Mouse (Mus musculus) kidney, embryonic 15.5 days (tissue): ENCODE results near the gene Sufu. TPM values are rescaled to one million over a fixed set of nuclear protein-coding genes. Genes with fewer than 3 reads are reported as not detected.

Experiments
- ATAC-seq: fragments of 200-750 bp; cut with Nextera tagmentation; replicated peaks from 2 replicates; pipeline ENCODE4 v1.8.0; 2017; ENCODE audit warnings: moderate TSS enrichment; ENCODE audit not compliant: low FRiP score
- H3K27ac ChIP-seq: fragments of 300-500 bp; sonication (generic); 2 replicates; pipeline ENCODE4 v1.5.1; 2015; ENCODE audit warnings: mild to moderate bottlenecking, inconsistent platforms
- H3K27me3 ChIP-seq: fragments of 300-500 bp; sonication (generic); 2 replicates; pipeline ENCODE4 v1.6.1; 2015; ENCODE audit warnings: inconsistent platforms
- H3K36me3 ChIP-seq: fragments of 300-500 bp; sonication (generic); 2 replicates; pipeline ENCODE4 v1.6.1; 2015; ENCODE audit warnings: inconsistent platforms
- H3K4me1 ChIP-seq: fragments of 300-500 bp; sonication (generic); 2 replicates; pipeline ENCODE4 v1.6.1; 2015; ENCODE audit warnings: inconsistent platforms
- H3K4me2 ChIP-seq: fragments of 300-500 bp; sonication (generic); 2 replicates; pipeline ENCODE4 v1.6.1; 2015; ENCODE audit warnings: moderate library complexity, mild to moderate bottlenecking, inconsistent platforms
- H3K4me3 ChIP-seq: fragments of 300-500 bp; sonication (generic); replicated peaks from 2 replicates; pipeline ENCODE4 v1.5.1; 2015; ENCODE audit warnings: mild to moderate bottlenecking, inconsistent platforms
- H3K9ac ChIP-seq: fragments of 300-500 bp; sonication (generic); 2 replicates; pipeline ENCODE4 v1.6.1; 2015; ENCODE audit warnings: mild to moderate bottlenecking, inconsistent platforms
- H3K9me3 ChIP-seq: fragments of 300-500 bp; sonication (generic); replicated peaks from 2 replicates; pipeline ENCODE4 v1.6.1; 2016; ENCODE audit warnings: inconsistent platforms
- WGBS: fragments of 180-500 bp; shearing (Covaris S2); methylation state at CpG from one replicate; pipeline ENCODE4 v1.1.7; 2015; ENCODE audit warnings: mixed read lengths; 5-methylcytosine and 5-hydroxymethylcytosine counted together
- polyA plus RNA-seq: library from polyadenylated mRNA; unstranded; fragments of >200 nt; fragmentation: Nextera tagmentation; extraction: Ambion mirVana; gene quantifications from 2 replicates; pipeline ENCODE4 v1.2.1, GENCODE M21; 2015

The Sufu gene
- polyA plus RNA-seq, 1 experiment from 2014 or later = 46.5 TPM

DNA sequence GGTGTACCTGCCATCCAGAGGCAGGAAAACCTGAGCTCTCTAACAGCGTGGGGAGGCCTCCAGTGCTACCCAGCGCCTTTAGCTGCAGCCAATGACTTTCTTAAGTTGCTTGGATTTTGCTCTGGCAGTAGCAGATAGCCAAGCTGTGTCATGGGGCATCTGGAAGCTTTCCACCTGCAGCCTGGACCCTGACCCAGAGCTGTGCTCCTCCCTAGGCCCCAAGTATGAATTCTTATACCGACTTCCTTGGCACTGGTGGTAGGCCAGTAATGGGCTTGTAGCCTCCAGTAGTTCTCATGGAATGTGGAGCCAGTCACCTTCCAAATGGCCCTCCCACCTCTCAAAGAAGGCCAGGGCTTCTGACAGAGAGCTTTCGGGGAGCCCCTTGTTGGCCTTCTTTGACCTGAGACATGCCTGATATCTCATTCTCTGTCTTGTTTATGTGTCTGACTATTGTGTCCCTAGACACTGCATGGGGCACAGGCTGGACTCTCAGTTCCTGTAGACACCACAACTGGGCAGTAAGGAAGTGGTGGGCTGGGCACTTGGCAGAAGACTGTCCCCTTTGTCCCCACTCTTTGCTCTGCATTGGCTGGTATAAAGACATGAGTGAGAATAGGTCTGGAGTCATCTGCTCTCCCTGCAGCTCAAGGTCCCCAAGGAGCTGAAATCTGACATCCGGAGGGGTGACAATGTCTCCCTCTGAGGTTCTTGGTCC is 59.5 kb downstream of the Sufu start:
- H3K27me3 ChIP-seq = no peaks in the 10 kb centered on the region
- ATAC-seq = no peak
- 84% methylated on average over 5 of the region's 5 CpGs for WGBS
- H3K36me3 ChIP-seq = peaks cover 55% of the 10 kb centered on the region
- H3K9me3 ChIP-seq = no peaks in the 10 kb centered on the region
- H3K4me1 ChIP-seq = peaks cover 83% of the 10 kb centered on the region
- H3K9ac ChIP-seq = no peak overlapping the region
- no peak overlapping the region for H3K4me2 ChIP-seq
- no peak overlapping the region for H3K4me3 ChIP-seq
- peak overlapping the region; percentile 89 for H3K27ac ChIP-seq

- Histone ChIP-seq H3K4me1 (peaks cover 76% of the 10 kb centered on the region), H3K9ac (no peak overlapping the region), H3K27me3 (no peaks in the 10 kb centered on the region), H3K4me3 (no peak overlapping the region), H3K27ac (peak overlapping the region; percentile 83), H3K4me2 (no peak overlapping the region), H3K36me3 (peaks cover 60% of the 10 kb centered on the region), H3K9me3 (no peaks in the 10 kb centered on the region)
- no peak for ATAC-seq
- WGBS = 66% methylated on average over 5 of the region's 5 CpGs
These were observed 61.1 kb downstream of the Sufu start for GRCm38 (mm10) chr19:46457798-46458197.

DNA sequence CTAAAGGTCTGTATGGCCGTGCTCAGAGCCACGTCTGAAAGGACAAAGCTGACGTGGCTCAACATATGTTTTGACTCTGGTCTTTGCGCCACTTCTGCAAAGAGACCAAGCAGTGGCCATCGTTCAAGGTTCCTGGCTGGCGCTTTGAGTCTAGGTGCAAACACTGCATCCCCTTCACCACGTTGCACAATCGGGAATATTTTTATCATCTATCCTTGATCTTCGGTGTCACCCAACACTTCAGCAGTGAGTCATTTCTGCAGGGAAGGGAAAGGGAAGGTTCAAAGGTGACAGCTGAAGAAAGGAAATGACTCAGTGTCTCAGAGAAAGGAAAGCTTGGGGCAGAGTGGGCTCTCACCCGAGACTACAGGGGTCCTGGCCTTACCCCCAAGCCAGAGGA is 62.6 kb downstream of the Sufu start:
- WGBS = 50% methylated on average over 10 of the region's 10 CpGs
- Histone ChIP-seq H3K27ac (peak overlapping the region; percentile 83), H3K4me2 (no peak overlapping the region), H3K27me3 (no peaks in the 10 kb centered on the region), H3K36me3 (peaks cover 60% of the 10 kb centered on the region), H3K4me1 (peaks cover 62% of the 10 kb centered on the region), H3K4me3 (no peak overlapping the region), H3K9ac (no peak overlapping the region), H3K9me3 (no peaks in the 10 kb centered on the region)
- no peak for ATAC-seq

GRCm38 (mm10) chr19:46459889-46460288 is 63.2 kb downstream of the Sufu start:
- WGBS = 68% methylated on average over 2 of the region's 2 CpGs
- peak overlapping the region; percentile 83 for H3K27ac ChIP-seq
- H3K36me3 ChIP-seq = peaks cover 60% of the 10 kb centered on the region
- ATAC-seq = no peak
- peaks cover 56% of the 10 kb centered on the region for H3K4me1 ChIP-seq
- H3K4me2 ChIP-seq = no peak overlapping the region
- no peak overlapping the region for H3K9ac ChIP-seq
- no peaks in the 10 kb centered on the region for H3K9me3 ChIP-seq
- no peak overlapping the region for H3K4me3 ChIP-seq
- no peaks in the 10 kb centered on the region for H3K27me3 ChIP-seq

DNA sequence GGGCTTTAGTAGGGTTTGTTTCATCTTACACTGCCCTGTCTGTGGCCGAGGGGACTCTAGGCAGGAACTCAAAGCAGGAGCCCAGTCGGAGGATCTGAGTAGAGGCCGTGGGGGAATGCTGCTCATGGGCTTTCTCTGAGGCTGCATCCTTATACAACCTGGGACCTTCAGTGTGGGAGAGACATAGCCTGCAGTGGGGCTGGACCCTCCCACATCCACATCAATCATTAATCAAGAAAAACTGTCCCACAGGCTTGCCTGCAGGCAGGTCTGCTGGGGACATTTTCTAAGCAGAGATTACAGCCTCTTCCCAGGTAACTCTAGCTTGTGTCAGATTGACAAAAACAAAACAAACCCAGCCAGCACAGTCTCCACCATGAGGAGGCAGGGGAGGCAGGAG is 65.9 kb downstream of the Sufu start:
- WGBS = 23% methylated on average over 3 of the region's 3 CpGs
- ATAC-seq = 0 out of 2 replicates have a peak, but pooled peaks have one; percentile 34

DNA sequence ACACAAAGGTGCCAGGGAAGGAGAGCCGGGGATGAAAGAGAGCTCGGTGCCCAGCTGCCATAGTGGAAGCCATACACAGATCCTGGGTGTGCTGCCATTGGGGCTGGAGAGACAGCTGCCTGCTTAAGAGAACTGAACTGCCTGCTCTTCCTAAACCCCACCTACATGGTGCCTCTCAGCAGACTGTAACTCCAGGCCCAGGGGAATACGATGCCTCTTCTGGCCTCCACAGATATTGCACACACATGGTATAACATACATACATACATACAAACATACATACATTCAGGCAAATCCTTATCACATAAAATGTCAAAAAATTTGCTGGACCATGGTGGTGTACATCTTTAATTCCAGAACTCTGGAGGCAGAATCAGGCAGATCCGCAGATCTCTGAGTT is 66.8 kb downstream of the Sufu start:
- no peak for ATAC-seq
- Histone ChIP-seq H3K9ac (no peak overlapping the region), H3K4me1 (peaks cover 38% of the 10 kb centered on the region), H3K9me3 (no peaks in the 10 kb centered on the region), H3K36me3 (peaks cover 43% of the 10 kb centered on the region), H3K4me3 (no peak overlapping the region), H3K27ac (no peak overlapping the region), H3K27me3 (no peaks in the 10 kb centered on the region), H3K4me2 (no peak overlapping the region)
- 97% methylated on average over 4 of the region's 4 CpGs for WGBS

More for the DNA sequence above, 65.9 kb downstream of the Sufu start:
- H3K4me2 ChIP-seq = no peak overlapping the region
- H3K4me1 ChIP-seq = peaks cover 46% of the 10 kb centered on the region
- peak overlapping the region; percentile 61 for H3K27ac ChIP-seq
- H3K4me3 ChIP-seq = no peak overlapping the region
- H3K36me3 ChIP-seq = peaks cover 46% of the 10 kb centered on the region
- H3K27me3 ChIP-seq = no peaks in the 10 kb centered on the region
- no peak overlapping the region for H3K9ac ChIP-seq
- no peaks in the 10 kb centered on the region for H3K9me3 ChIP-seq

- H3K27me3 ChIP-seq = no peaks in the 10 kb centered on the region
- 68% methylated on average over 6 of the region's 6 CpGs for WGBS
- no peak for ATAC-seq
- H3K9me3 ChIP-seq = no peaks in the 10 kb centered on the region
- H3K4me3 ChIP-seq = no peak overlapping the region
- H3K9ac ChIP-seq = no peak overlapping the region
- H3K27ac ChIP-seq = peak overlapping the region; percentile 4; the same call in 1 of the 2 replicates
- H3K4me2 ChIP-seq = no peak overlapping the region
- peaks cover 43% of the 10 kb centered on the region for H3K4me1 ChIP-seq
- H3K36me3 ChIP-seq = peaks cover 27% of the 10 kb centered on the region
These were observed 69.5 kb downstream of the Sufu start for GRCm38 (mm10) chr19:46466160-46466559.

DNA sequence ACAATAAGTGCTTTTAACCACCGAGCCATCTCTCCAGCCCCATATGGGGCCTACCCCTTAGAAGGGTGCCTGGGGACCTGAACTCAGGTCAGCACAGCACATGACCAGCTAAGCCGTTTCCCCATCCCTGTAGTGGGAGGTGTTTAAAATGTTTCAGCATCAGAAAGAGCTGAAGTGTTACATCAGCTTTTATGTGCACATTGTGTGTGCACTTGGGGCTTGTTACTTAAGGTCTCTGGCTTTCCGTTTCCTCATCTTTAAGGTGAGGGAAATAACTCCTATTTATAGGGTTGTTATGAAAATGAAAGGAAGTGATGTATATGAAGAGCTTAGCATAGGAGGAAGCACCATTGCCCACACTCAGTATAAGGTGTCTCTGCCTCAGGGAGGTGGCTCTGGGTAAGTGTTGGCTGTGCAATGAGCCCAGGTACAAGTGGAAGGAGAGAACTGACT is 70.4 kb downstream of the Sufu start:
- no peak overlapping the region for H3K4me2 ChIP-seq
- peaks cover 52% of the 10 kb centered on the region for H3K4me1 ChIP-seq
- no peak overlapping the region for H3K4me3 ChIP-seq
- H3K9me3 ChIP-seq = no peaks in the 10 kb centered on the region
- no peaks in the 10 kb centered on the region for H3K27me3 ChIP-seq
- WGBS = 59% methylated on average over 3 of the region's 3 CpGs
- no peak overlapping the region for H3K27ac ChIP-seq
- H3K36me3 ChIP-seq = peaks cover 20% of the 10 kb centered on the region
- no peak for ATAC-seq
- H3K9ac ChIP-seq = no peak overlapping the region

- peaks cover 35% of the 10 kb centered on the region for H3K36me3 ChIP-seq
- ATAC-seq = peak; percentile 10; the same call in 1 of the 2 replicates
- H3K27me3 ChIP-seq = no peaks in the 10 kb centered on the region
- H3K27ac ChIP-seq = peak overlapping the region; percentile 92
- WGBS = 18% methylated on average over 17 of the region's 17 CpGs
- H3K4me3 ChIP-seq = no peak overlapping the region; the same call in 1 of the 2 replicates
- H3K4me1 ChIP-seq = peaks cover 58% of the 10 kb centered on the region
- no peak overlapping the region for H3K9ac ChIP-seq
- H3K4me2 ChIP-seq = 0 out of 2 replicates have a peak overlapping the region, but pooled peaks have one; percentile 8
- no peaks in the 10 kb centered on the region for H3K9me3 ChIP-seq
These were observed 73.9 kb downstream of the Sufu start for GRCm38 (mm10) chr19:46470364-46471240.

DNA sequence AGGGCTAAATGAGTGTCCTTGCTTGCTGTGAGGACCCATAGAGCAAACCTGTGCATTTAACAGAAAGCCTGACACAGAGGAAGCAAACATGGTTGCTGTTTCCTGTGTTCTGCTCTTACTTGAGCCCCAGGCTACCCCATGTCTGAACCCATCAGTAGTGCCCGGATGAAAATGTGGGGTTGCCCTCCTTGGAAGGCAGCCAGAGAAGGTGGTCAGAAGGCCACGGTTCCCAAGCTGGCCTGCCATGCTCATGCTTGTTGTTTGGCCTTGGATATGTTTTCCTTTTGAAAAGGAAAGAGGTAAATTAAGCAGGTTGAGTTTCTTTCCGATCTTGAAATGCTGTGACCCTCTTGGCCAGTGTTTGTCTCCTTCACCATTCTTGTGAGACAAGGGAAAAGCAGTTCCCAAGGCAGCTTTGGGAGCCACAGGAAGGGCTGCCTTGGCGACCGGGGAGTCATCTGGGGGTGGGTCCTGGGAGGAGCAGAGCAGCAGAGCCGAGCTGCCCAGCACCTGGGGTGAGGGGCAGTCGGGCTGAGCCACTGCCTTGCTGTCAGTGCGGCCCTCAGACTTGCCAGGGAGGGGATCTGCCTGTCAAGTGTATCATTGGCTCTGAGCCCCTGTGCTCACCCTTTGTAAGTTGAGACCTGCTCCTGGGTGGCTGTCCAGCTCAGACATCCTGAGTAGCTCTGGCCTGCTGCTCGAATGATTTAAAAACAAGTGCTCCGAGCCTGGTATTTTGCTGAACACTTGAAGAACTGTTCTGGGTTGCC is 74.8 kb downstream of the Sufu start:
- H3K9me3 ChIP-seq = no peaks in the 10 kb centered on the region
- peaks cover 37% of the 10 kb centered on the region for H3K36me3 ChIP-seq
- WGBS = 6% methylated on average over 10 of the region's 10 CpGs
- H3K4me1 ChIP-seq = peaks cover 59% of the 10 kb centered on the region
- H3K27ac ChIP-seq = peak overlapping the region; percentile 92
- H3K9ac ChIP-seq = no peak overlapping the region
- H3K27me3 ChIP-seq = no peaks in the 10 kb centered on the region
- peak; percentile 91 for ATAC-seq
- H3K4me2 ChIP-seq = peak overlapping the region; percentile 12; the same call in 1 of the 2 replicates
- H3K4me3 ChIP-seq = no peak overlapping the region

DNA sequence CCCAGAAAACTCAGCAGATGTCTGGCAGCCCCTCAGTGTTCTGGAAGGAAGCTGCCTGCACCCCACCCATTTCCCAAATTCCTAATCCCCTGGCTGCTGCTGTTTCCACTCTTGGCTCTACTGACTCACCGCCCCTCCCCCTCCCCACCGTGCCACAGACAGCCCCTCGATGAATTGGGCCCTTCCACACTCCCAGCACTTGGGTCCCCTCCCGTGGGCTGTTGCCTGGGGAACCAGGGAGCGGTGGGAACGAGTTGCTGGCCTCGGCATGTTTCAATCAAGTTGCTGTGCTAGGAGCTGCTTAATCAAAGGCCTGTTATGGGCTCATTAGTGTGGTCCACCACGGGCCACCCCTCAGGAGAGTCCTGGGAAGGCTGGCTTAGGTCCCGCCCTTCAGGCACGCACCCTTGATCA is 80.7 kb downstream of the Sufu start:
- Histone ChIP-seq H3K36me3 (peaks cover 45% of the 10 kb centered on the region), H3K4me1 (peaks cover 80% of the 10 kb centered on the region), H3K4me3 (no peak overlapping the region), H3K9me3 (no peaks in the 10 kb centered on the region), H3K27me3 (no peaks in the 10 kb centered on the region), H3K4me2 (no peak overlapping the region), H3K27ac (peak overlapping the region; percentile 92), H3K9ac (no peak overlapping the region)
- no peak for ATAC-seq
- 39% methylated on average over 10 of the region's 10 CpGs for WGBS
